Mouse (Mus musculus) hindbrain, embryonic 12.5 days (tissue): ENCODE measurements around the gene Hspe1. TPM values are rescaled to one million over a fixed set of nuclear protein-coding genes. Genes with fewer than 3 reads are reported as not detected.

ENCODE experiments used
- ATAC-seq: fragments of 200-750 bp; cut with Nextera tagmentation; 2 replicates; pipeline ENCODE4 v1.8.0; 2017; ENCODE audit warnings: moderate TSS enrichment; ENCODE audit not compliant: low FRiP score
- H3K27ac ChIP-seq: fragments of 300-500 bp; sonication (generic); 2 replicates; pipeline ENCODE4 v1.5.1; 2016; ENCODE audit warnings: mild to moderate bottlenecking
- H3K27me3 ChIP-seq: fragments of 300-500 bp; sonication (generic); 2 replicates; pipeline ENCODE4 v1.6.1; 2016; ENCODE audit warnings: mild to moderate bottlenecking
- H3K36me3 ChIP-seq: fragments of 300-500 bp; sonication (generic); 2 replicates; pipeline ENCODE4 v1.6.1; 2016; ENCODE audit warnings: mild to moderate bottlenecking
- H3K4me1 ChIP-seq: fragments of 300-500 bp; sonication (generic); 2 replicates; pipeline ENCODE4 v1.6.1; 2016
- H3K4me2 ChIP-seq: fragments of 300-500 bp; sonication (generic); replicated peaks from 2 replicates; pipeline ENCODE4 v1.6.1; 2016; ENCODE audit warnings: mild to moderate bottlenecking
- H3K4me3 ChIP-seq: fragments of 300-500 bp; sonication (generic); 2 replicates; pipeline ENCODE4 v1.5.1; 2016; ENCODE audit warnings: mild to moderate bottlenecking
- H3K9ac ChIP-seq: fragments of 300-500 bp; sonication (generic); 2 replicates; pipeline ENCODE4 v1.6.1; 2016; ENCODE audit warnings: mild to moderate bottlenecking, moderate library complexity
- H3K9me3 ChIP-seq: fragments of 300-500 bp; sonication (generic); replicated peaks from 2 replicates; pipeline ENCODE4 v1.6.1; 2016; ENCODE audit warnings: mild to moderate bottlenecking
- WGBS: fragments of 180-500 bp; shearing (Covaris S2); methylation state at CpG from one replicate; pipeline ENCODE4 v1.1.7; 2016; 5-methylcytosine and 5-hydroxymethylcytosine counted together
- polyA plus RNA-seq: library from polyadenylated mRNA; unstranded; fragments of >200 nt; fragmentation: Nextera tagmentation; extraction: Ambion mirVana; gene quantifications from 2 replicates; pipeline ENCODE4 v1.2.1, GENCODE M21; 2016

The Hspe1 gene
- 303 and 338 TPM in 2 replicates for polyA plus RNA-seq

GRCm38 (mm10) chr1:55087932-55088610 lies at the start of gene Hspe1, which contains the start of gene Hspd1:
Gene Hspe1 (plus strand): TSS chr1:55088132.
Gene Hspd1 (minus strand): TSS chr1:55088243.
- H3K4me2 ChIP-seq: peak within 1 kb of the TSS; percentile 91
- no peaks in the 10 kb centered on the region for H3K9me3 ChIP-seq
- H3K27me3 ChIP-seq: no peaks in the 10 kb centered on the region
- peak; percentile 95 for ATAC-seq
- peaks cover 32% of the 10 kb centered on the region for H3K4me1 ChIP-seq
- WGBS: under 1% methylated on average over 64 of the region's 76 CpGs
- H3K36me3 ChIP-seq: peaks cover 25% of the 10 kb centered on the region
- H3K9ac ChIP-seq: peak within 1 kb of the TSS; percentile 94
- peak within 1 kb of the TSS; percentile 95 for H3K4me3 ChIP-seq
- H3K27ac ChIP-seq: peak within 1 kb of the TSS; percentile 96

GRCm38 (mm10) chr1:55039944-55040343 lies 48.0 kb upstream of the Hspe1 start:
- Histone ChIP-seq H3K9ac (no peak overlapping the region), H3K4me2 (no peak overlapping the region), H3K27me3 (no peaks in the 10 kb centered on the region), H3K4me1 (no peaks in the 10 kb centered on the region), H3K4me3 (no peak overlapping the region), H3K27ac (no peak overlapping the region), H3K9me3 (no peaks in the 10 kb centered on the region; the same call in 1 of the 2 replicates), H3K36me3 (no peaks in the 10 kb centered on the region)
- WGBS: 100% methylated on average over 1 of the region's 1 CpGs
- ATAC-seq: no peak

GRCm38 (mm10) chr1:55041691-55042090 lies 46.2 kb upstream of the Hspe1 start:
- no peak overlapping the region for H3K4me2 ChIP-seq
- H3K4me3 ChIP-seq: no peak overlapping the region
- H3K9me3 ChIP-seq: no peaks in the 10 kb centered on the region; the same call in 1 of the 2 replicates
- no peak overlapping the region for H3K27ac ChIP-seq
- H3K27me3 ChIP-seq: no peaks in the 10 kb centered on the region
- H3K4me1 ChIP-seq: no peaks in the 10 kb centered on the region
- ATAC-seq: no peak
- WGBS: 88% methylated on average over 4 of the region's 4 CpGs
- H3K36me3 ChIP-seq: no peaks in the 10 kb centered on the region
- no peak overlapping the region for H3K9ac ChIP-seq

- no peak for ATAC-seq
- 76% methylated on average over 1 of the region's 1 CpGs for WGBS
Measured at GRCm38 (mm10) chr1:55042246-55042645, 45.7 kb upstream of the Hspe1 start.

GRCm38 (mm10) chr1:55043164-55043563 lies 44.8 kb upstream of the Hspe1 start:
- H3K36me3 ChIP-seq: no peaks in the 10 kb centered on the region
- ATAC-seq: no peak
- H3K4me1 ChIP-seq: no peaks in the 10 kb centered on the region
- WGBS: 89% methylated on average over 3 of the region's 3 CpGs
- H3K9me3 ChIP-seq: no peaks in the 10 kb centered on the region; the same call in 1 of the 2 replicates
- H3K4me3 ChIP-seq: no peak overlapping the region
- H3K27me3 ChIP-seq: no peaks in the 10 kb centered on the region
- no peak overlapping the region for H3K9ac ChIP-seq
- H3K27ac ChIP-seq: no peak overlapping the region
- no peak overlapping the region for H3K4me2 ChIP-seq

More at GRCm38 (mm10) chr1:55042246-55042645, 45.7 kb upstream of the Hspe1 start:
- no peak overlapping the region for H3K9ac ChIP-seq
- H3K36me3 ChIP-seq: no peaks in the 10 kb centered on the region
- H3K27ac ChIP-seq: no peak overlapping the region
- H3K4me2 ChIP-seq: no peak overlapping the region
- no peaks in the 10 kb centered on the region; the same call in 1 of the 2 replicates for H3K9me3 ChIP-seq
- no peak overlapping the region for H3K4me3 ChIP-seq
- H3K27me3 ChIP-seq: no peaks in the 10 kb centered on the region
- no peaks in the 10 kb centered on the region for H3K4me1 ChIP-seq

GRCm38 (mm10) chr1:55048841-55049587 lies 38.9 kb upstream of the Hspe1 start:
- Histone ChIP-seq H3K27me3 (no peaks in the 10 kb centered on the region), H3K36me3 (no peaks in the 10 kb centered on the region), H3K4me1 (peaks cover 12% of the 10 kb centered on the region), H3K9ac (no peak overlapping the region), H3K9me3 (no peaks in the 10 kb centered on the region), H3K27ac (no peak overlapping the region), H3K4me2 (no peak overlapping the region), H3K4me3 (no peak overlapping the region)
- 68% methylated on average over 4 of the region's 4 CpGs for WGBS
- ATAC-seq: no peak

- ATAC-seq: no peak
Measured at GRCm38 (mm10) chr1:55051671-55052070, 36.3 kb upstream of the Hspe1 start.

GRCm38 (mm10) chr1:55052355-55052953 lies 35.5 kb upstream of the Hspe1 start, which contains the start of gene Coq10b:
Gene Coq10b (plus strand): TSS chr1:55052770.
- H3K4me1 ChIP-seq: peaks cover 12% of the 10 kb centered on the region
- peak within 1 kb of the TSS; percentile 84 for H3K4me2 ChIP-seq
- no peaks in the 10 kb centered on the region for H3K27me3 ChIP-seq
- WGBS: 0% methylated on average over 46 of the region's 46 CpGs
- peak within 1 kb of the TSS; percentile 79 for H3K4me3 ChIP-seq
- peak within 1 kb of the TSS; percentile 64 for H3K27ac ChIP-seq
- peak; percentile 100 for ATAC-seq
- no peaks in the 10 kb centered on the region for H3K36me3 ChIP-seq
- no peaks in the 10 kb centered on the region for H3K9me3 ChIP-seq
- H3K9ac ChIP-seq: peak within 1 kb of the TSS; percentile 75

More at GRCm38 (mm10) chr1:55051671-55052070, 36.3 kb upstream of the Hspe1 start:
- no peak overlapping the region for H3K27ac ChIP-seq
- H3K4me3 ChIP-seq: no peak overlapping the region; the same call in 1 of the 2 replicates
- H3K9ac ChIP-seq: no peak overlapping the region; the same call in 1 of the 2 replicates
- 70% methylated on average over 3 of the region's 3 CpGs for WGBS
- no peaks in the 10 kb centered on the region for H3K27me3 ChIP-seq
- H3K9me3 ChIP-seq: no peaks in the 10 kb centered on the region
- H3K4me1 ChIP-seq: peaks cover 12% of the 10 kb centered on the region
- no peaks in the 10 kb centered on the region for H3K36me3 ChIP-seq
- peak overlapping the region; percentile 84 for H3K4me2 ChIP-seq

GRCm38 (mm10) chr1:55053005-55053404 lies 34.9 kb upstream of the Hspe1 start:
- H3K4me1 ChIP-seq: peaks cover 12% of the 10 kb centered on the region
- peak overlapping the region; percentile 64 for H3K27ac ChIP-seq
- H3K9me3 ChIP-seq: no peaks in the 10 kb centered on the region
- peak; percentile 77 for ATAC-seq
- peak overlapping the region; percentile 79 for H3K4me3 ChIP-seq
- under 1% methylated on average over 41 of the region's 42 CpGs for WGBS
- H3K4me2 ChIP-seq: peak overlapping the region; percentile 84
- no peaks in the 10 kb centered on the region for H3K36me3 ChIP-seq
- H3K9ac ChIP-seq: peak overlapping the region; percentile 75
- no peaks in the 10 kb centered on the region for H3K27me3 ChIP-seq

GRCm38 (mm10) chr1:55053596-55053995 lies 34.3 kb upstream of the Hspe1 start:
- peak overlapping the region; percentile 75; the same call in 1 of the 2 replicates for H3K9ac ChIP-seq

GRCm38 (mm10) chr1:55055322-55056115 lies 32.4 kb upstream of the Hspe1 start:
- Histone ChIP-seq H3K36me3 (no peaks in the 10 kb centered on the region), H3K4me3 (no peak overlapping the region), H3K27ac (no peak overlapping the region), H3K4me2 (no peak overlapping the region), H3K4me1 (peaks cover 12% of the 10 kb centered on the region), H3K9ac (no peak overlapping the region), H3K9me3 (no peaks in the 10 kb centered on the region), H3K27me3 (no peaks in the 10 kb centered on the region)
- 87% methylated on average over 5 of the region's 5 CpGs for WGBS
- ATAC-seq: no peak

More at GRCm38 (mm10) chr1:55053596-55053995, 34.3 kb upstream of the Hspe1 start:
- no peak for ATAC-seq
- H3K36me3 ChIP-seq: no peaks in the 10 kb centered on the region
- no peaks in the 10 kb centered on the region for H3K27me3 ChIP-seq
- no peaks in the 10 kb centered on the region for H3K9me3 ChIP-seq
- peaks cover 12% of the 10 kb centered on the region for H3K4me1 ChIP-seq
- H3K4me2 ChIP-seq: peak overlapping the region; percentile 84
- 74% methylated on average over 4 of the region's 4 CpGs for WGBS
- no peak overlapping the region for H3K27ac ChIP-seq
- H3K4me3 ChIP-seq: peak overlapping the region; percentile 79
